Mouse (Mus musculus) kidney, postnatal 36 days (tissue): ENCODE measurements around the gene Ptdss2.
A peak's percentile ranks its signal among the peaks of the same experiment; 100 is the strongest.

Source experiments
- DNase-seq, 2 experiments: peaks; one replicate each; pipeline ENCODE4 v3.0.0; 2021 to 2022; ENCODE audit warnings: mixed read lengths in 2 of 2

Gene Ptdss2

GRCm38 (mm10) chr7:141122689-141123516 lies 721 bp downstream of the Ptdss2 start:
- DNase-seq, result peak; percentile 99

- DNase-seq, result no peak
These were observed 1.3 kb downstream of the Ptdss2 start for GRCm38 (mm10) chr7:141123517-141123856.

GRCm38 (mm10) chr7:141131024-141131820 lies 9.0 kb downstream of the Ptdss2 start:
- DNase-seq, result peak; percentile 95 to 96

- DNase-seq, result peak in 1 of 2 experiments; percentile 34
These were observed 9.9 kb downstream of the Ptdss2 start for GRCm38 (mm10) chr7:141131904-141132755.

- no peak for DNase-seq
These were observed 19.1 kb downstream of the Ptdss2 start for GRCm38 (mm10) chr7:141141326-141141725.

GRCm38 (mm10) chr7:141143112-141143511 lies 20.9 kb downstream of the Ptdss2 start:
- peak in 1 of 2 experiments; percentile 76 for DNase-seq

- DNase-seq, result no peak
These were observed 21.7 kb downstream of the Ptdss2 start for GRCm38 (mm10) chr7:141143861-141144260.

GRCm38 (mm10) chr7:141144650-141145049 lies 22.5 kb downstream of the Ptdss2 start:
- no peak for DNase-seq

- DNase-seq, result no peak
These were observed 23.2 kb downstream of the Ptdss2 start for GRCm38 (mm10) chr7:141145403-141145802.

- no peak for DNase-seq
These were observed 23.9 kb downstream of the Ptdss2 start for GRCm38 (mm10) chr7:141146043-141146595.

GRCm38 (mm10) chr7:141147044-141147443 lies 24.9 kb downstream of the Ptdss2 start:
- DNase-seq, result peak in 1 of 2 experiments; percentile 15

- DNase-seq, result no peak
These were observed 26.5 kb downstream of the Ptdss2 start for GRCm38 (mm10) chr7:141148639-141149038.

GRCm38 (mm10) chr7:141155362-141155761 lies 33.2 kb downstream of the Ptdss2 start:
- peak in 1 of 2 experiments; percentile 16 for DNase-seq

GRCm38 (mm10) chr7:141164397-141164796 lies 42.2 kb downstream of the Ptdss2 start:
- no peak for DNase-seq

GRCm38 (mm10) chr7:141164850-141165249 lies 42.7 kb downstream of the Ptdss2 start:
- no peak for DNase-seq

- DNase-seq, result peak; percentile 33 to 42
These were observed 45.8 kb downstream of the Ptdss2 start for GRCm38 (mm10) chr7:141167901-141168517.

GRCm38 (mm10) chr7:141168518-141168953 lies 46.4 kb downstream of the Ptdss2 start:
- DNase-seq, result peak; percentile 82 to 85

- DNase-seq, result no peak
These were observed 47.1 kb downstream of the Ptdss2 start for GRCm38 (mm10) chr7:141169300-141169699.

GRCm38 (mm10) chr7:141169866-141170265 lies 47.7 kb downstream of the Ptdss2 start:
- DNase-seq, result no peak

- DNase-seq, result peak; percentile 95 to 96
These were observed 50.2 kb downstream of the Ptdss2 start, which contains the start of gene Rnh1 for GRCm38 (mm10) chr7:141172116-141173006. Rnh1 (minus strand) TSS chr7:141172857.
